Mouse (Mus musculus): ENCODE results near the gene Tnrc6b. TPM values are rescaled to one million over a fixed set of nuclear protein-coding genes. Genes with fewer than 3 reads are reported as not detected.

Gene Tnrc6b
- polyA plus RNA-seq, 1 experiment from 2014 or later = 24.9 TPM

DNA sequence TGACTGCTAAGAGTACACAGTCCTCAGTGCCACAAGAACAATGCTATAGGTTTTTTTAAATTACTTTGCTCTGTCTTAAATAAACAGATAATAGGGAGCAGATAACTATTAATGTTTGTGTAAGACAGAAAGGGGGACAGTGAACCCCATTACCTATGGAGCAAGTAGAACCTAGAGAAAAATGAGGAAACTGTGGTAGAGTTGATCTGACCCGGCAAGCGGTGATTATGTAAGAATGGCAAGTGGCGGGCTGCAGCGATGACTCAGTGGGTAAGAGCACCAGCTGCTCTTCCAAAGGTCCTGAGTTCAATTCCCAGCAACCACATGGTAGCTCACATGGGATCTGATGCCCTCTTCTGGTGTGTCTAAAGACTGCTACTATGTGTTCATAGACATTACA is 101.7 kb downstream of the Tnrc6b start:
- Histone ChIP-seq H3K9ac (ENCODE audit: low read depth, low read length) (no peak overlapping the region), H3K4me3 (ENCODE audit: low read depth, low read length) (no peak overlapping the region), H3K4me1 (replicated peaks; ENCODE audit: control insufficient read depth, insufficient read depth, low read length) (no peaks in the 10 kb centered on the region), H3K27ac (ENCODE audit: low read depth, low read length) (no peak overlapping the region), H3K36me3 (ENCODE audit: control insufficient read depth, insufficient read depth, low read length) (no peaks in the 10 kb centered on the region), H3K27me3 (ENCODE audit: control insufficient read depth, insufficient read depth, low read length) (no peaks in the 10 kb centered on the region), H3K4me2 (replicated peaks; ENCODE audit: low read depth, low read length) (no peak overlapping the region), H3K9me3 (ENCODE audit: control insufficient read depth, low read length) (no peaks in the 10 kb centered on the region)
- ATAC-seq (ENCODE audit: low FRiP score) = no peak
- WGBS = 93% methylated on average over 4 of the region's 4 CpGs
- no peak for DNase-seq (ENCODE audit: low spot score)

DNA sequence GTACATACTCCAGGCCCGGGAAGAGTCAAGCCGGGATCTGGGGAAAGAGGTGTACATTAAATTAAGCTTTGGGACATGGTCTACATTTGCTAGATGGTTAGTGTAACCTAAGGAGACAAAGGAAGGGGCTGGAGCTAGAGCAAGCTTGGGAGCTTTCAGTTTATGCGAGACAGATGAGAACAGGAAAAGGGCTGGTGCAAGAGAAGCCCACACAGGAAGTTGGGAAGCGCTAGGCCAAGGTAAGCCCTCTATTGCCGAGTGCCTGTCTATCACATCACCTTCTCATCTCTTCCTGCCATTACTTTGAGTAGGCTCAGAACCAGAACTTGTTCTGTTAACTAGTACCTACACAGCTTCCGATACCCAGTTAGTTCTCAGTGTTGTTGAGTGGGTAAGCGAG is 103.7 kb downstream of the Tnrc6b start:
- Histone ChIP-seq H3K4me2 (replicated peaks; ENCODE audit: low read depth, low read length) (no peak overlapping the region), H3K9me3 (ENCODE audit: control insufficient read depth, low read length) (no peaks in the 10 kb centered on the region), H3K27ac (ENCODE audit: low read depth, low read length) (no peak overlapping the region), H3K4me1 (replicated peaks; ENCODE audit: control insufficient read depth, insufficient read depth, low read length) (no peaks in the 10 kb centered on the region), H3K27me3 (ENCODE audit: control insufficient read depth, insufficient read depth, low read length) (no peaks in the 10 kb centered on the region), H3K4me3 (ENCODE audit: low read depth, low read length) (no peak overlapping the region), H3K36me3 (ENCODE audit: control insufficient read depth, insufficient read depth, low read length) (no peaks in the 10 kb centered on the region), H3K9ac (ENCODE audit: low read depth, low read length) (no peak overlapping the region)
- DNase-seq (ENCODE audit: low spot score) (no peak), ATAC-seq (ENCODE audit: low FRiP score) (no peak)
- 85% methylated on average over 7 of the region's 7 CpGs for WGBS

DNA sequence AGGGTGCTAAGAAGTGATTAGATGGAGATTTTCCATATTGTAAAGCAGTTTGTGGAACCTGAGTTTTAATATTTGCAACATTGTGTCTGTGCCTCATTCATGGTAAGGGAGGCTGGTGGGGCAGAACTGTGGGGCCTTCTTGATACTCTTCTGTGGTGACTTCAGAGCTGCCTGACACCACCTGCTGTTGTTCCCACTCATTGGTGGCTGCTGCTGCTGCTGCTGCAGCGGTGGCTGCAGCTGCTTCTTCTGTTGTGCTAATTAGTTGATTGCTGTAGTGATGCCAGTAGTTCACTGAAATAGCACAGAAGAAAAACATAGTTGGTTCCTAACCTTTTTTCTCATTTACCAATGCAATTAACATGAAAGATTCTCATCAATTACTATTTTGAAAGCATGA is 111.2 kb downstream of the Tnrc6b start:
- WGBS = 3% methylated on average over 1 of the region's 1 CpGs
- H3K4me2 ChIP-seq (replicated peaks; ENCODE audit: low read depth, low read length) = no peak overlapping the region
- no peaks in the 10 kb centered on the region for H3K9me3 ChIP-seq (ENCODE audit: control insufficient read depth, low read length)
- DNase-seq (ENCODE audit: low spot score) (no peak), ATAC-seq (ENCODE audit: low FRiP score) (no peak)
- no peaks in the 10 kb centered on the region for H3K27me3 ChIP-seq (ENCODE audit: control insufficient read depth, insufficient read depth, low read length)
- H3K4me3 ChIP-seq (ENCODE audit: low read depth, low read length) = no peak overlapping the region
- no peak overlapping the region for H3K9ac ChIP-seq (ENCODE audit: low read depth, low read length)
- H3K36me3 ChIP-seq (ENCODE audit: control insufficient read depth, insufficient read depth, low read length) = no peaks in the 10 kb centered on the region
- H3K4me1 ChIP-seq (replicated peaks; ENCODE audit: control insufficient read depth, insufficient read depth, low read length) = no peaks in the 10 kb centered on the region
- no peak overlapping the region for H3K27ac ChIP-seq (ENCODE audit: low read depth, low read length)

DNA sequence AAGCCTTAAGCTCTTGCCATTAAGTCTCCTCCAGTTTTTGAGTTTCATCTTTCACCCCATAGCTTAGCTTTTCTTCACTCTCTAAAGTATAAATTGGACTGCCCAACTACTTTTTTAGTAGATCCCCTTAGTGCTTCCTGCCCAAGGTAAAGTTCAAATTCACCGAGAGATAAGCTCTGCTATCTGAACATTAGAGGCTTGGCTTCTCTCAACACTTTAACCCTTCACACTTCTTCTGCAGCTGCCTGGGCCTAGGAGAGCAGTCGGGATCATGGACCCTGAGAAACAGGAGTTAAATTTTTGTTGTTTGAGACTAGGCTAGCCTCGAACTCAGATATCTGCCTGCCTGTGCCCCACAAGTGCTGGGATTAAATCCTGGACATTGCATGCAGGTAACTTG is 120.1 kb downstream of the Tnrc6b start:
- no peak for DNase-seq (ENCODE audit: low spot score)

DNA sequence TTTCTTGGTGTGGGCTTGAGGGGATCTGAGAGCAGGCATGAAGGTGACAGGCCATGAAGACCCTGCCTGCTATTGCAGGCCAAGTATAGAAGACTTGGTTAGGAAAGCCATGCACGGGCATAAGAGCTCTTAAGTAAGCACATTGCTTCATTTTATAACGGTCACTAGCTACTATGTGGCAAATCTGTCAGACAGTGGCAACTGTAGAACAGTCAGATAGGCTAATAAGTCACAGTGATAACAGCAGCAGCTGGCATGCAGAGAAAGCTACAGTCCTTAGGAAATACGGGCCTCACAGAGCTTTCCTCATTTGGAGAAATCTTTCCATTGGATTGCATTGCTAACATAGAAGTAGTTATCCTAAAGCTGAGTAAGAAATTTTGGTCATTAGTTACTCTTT is 121.7 kb downstream of the Tnrc6b start:
- DNase-seq (ENCODE audit: low spot score) = no peak
- Histone ChIP-seq H3K4me2 (replicated peaks; ENCODE audit: low read depth, low read length) (no peak overlapping the region), H3K9ac (ENCODE audit: low read depth, low read length) (no peak overlapping the region), H3K36me3 (ENCODE audit: control insufficient read depth, insufficient read depth, low read length) (no peaks in the 10 kb centered on the region), H3K4me3 (ENCODE audit: low read depth, low read length) (no peak overlapping the region), H3K4me1 (replicated peaks; ENCODE audit: control insufficient read depth, insufficient read depth, low read length) (no peaks in the 10 kb centered on the region), H3K27ac (ENCODE audit: low read depth, low read length) (no peak overlapping the region), H3K27me3 (ENCODE audit: control insufficient read depth, insufficient read depth, low read length) (no peaks in the 10 kb centered on the region), H3K9me3 (ENCODE audit: control insufficient read depth, low read length) (no peaks in the 10 kb centered on the region)
- 84% methylated on average over 3 of the region's 3 CpGs for WGBS
- no peak for ATAC-seq (ENCODE audit: low FRiP score)

More for the DNA sequence above, 120.1 kb downstream of the Tnrc6b start:
- H3K9ac ChIP-seq (ENCODE audit: low read depth, low read length) = no peak overlapping the region
- no peak overlapping the region for H3K27ac ChIP-seq (ENCODE audit: low read depth, low read length)
- H3K4me1 ChIP-seq (replicated peaks; ENCODE audit: control insufficient read depth, insufficient read depth, low read length) = no peaks in the 10 kb centered on the region
- H3K27me3 ChIP-seq (ENCODE audit: control insufficient read depth, insufficient read depth, low read length) = no peaks in the 10 kb centered on the region
- no peak overlapping the region for H3K4me3 ChIP-seq (ENCODE audit: low read depth, low read length)
- no peaks in the 10 kb centered on the region for H3K9me3 ChIP-seq (ENCODE audit: control insufficient read depth, low read length)
- no peaks in the 10 kb centered on the region for H3K36me3 ChIP-seq (ENCODE audit: control insufficient read depth, insufficient read depth, low read length)
- ATAC-seq (ENCODE audit: low FRiP score) = no peak
- H3K4me2 ChIP-seq (replicated peaks; ENCODE audit: low read depth, low read length) = no peak overlapping the region
- 94% methylated on average over 3 of the region's 3 CpGs for WGBS

DNA sequence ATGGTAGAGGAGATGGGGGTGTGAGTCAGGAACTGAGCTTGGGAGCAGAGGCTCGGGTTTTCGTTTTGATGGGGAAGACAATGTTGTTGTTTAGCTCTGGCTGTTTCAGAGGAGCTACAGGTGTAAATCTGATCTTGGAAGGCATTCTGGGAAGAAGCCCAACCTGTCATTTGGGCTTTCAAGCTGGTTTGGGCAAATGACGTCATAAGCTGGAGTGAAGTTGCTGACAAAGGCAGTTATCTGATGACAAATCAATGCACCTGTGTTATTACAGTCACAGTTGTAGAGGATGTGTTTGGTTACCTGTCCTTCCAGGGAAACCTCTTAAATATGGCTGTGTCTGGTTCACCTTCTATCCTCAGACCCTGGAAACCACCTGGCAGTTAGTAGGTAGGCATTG is 125.1 kb downstream of the Tnrc6b start:
- Histone ChIP-seq H3K27me3 (ENCODE audit: control insufficient read depth, insufficient read depth, low read length) (no peaks in the 10 kb centered on the region), H3K27ac (ENCODE audit: low read depth, low read length) (no peak overlapping the region), H3K4me3 (ENCODE audit: low read depth, low read length) (no peak overlapping the region), H3K4me1 (replicated peaks; ENCODE audit: control insufficient read depth, insufficient read depth, low read length) (no peaks in the 10 kb centered on the region), H3K9me3 (ENCODE audit: control insufficient read depth, low read length) (no peaks in the 10 kb centered on the region), H3K9ac (ENCODE audit: low read depth, low read length) (no peak overlapping the region), H3K36me3 (ENCODE audit: control insufficient read depth, insufficient read depth, low read length) (no peaks in the 10 kb centered on the region), H3K4me2 (replicated peaks; ENCODE audit: low read depth, low read length) (no peak overlapping the region)
- WGBS = 80% methylated on average over 3 of the region's 3 CpGs
- ATAC-seq (ENCODE audit: low FRiP score) = no peak
- no peak for DNase-seq (ENCODE audit: low spot score)

DNA sequence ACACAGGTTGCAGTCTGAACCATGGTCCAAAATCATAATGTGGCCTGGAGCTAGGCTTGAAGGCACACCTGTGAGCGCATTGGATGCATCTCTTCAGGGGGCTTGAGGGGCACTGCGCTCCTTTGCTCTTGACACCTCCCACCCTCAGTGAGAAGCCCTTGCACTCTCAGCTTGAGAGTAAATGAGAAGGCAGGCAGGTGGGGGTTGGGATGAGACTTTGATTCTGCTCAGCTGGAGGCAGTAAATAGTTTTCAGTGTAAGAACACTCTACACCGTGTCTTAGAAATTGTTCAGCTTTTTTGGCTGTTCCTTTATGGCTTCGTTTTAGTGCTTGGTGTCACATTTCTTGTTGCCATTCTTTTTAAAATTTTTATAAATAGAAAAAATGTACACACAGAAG is 127.7 kb downstream of the Tnrc6b start:
- Histone ChIP-seq H3K4me3 (ENCODE audit: low read depth, low read length) (no peak overlapping the region), H3K27me3 (ENCODE audit: control insufficient read depth, insufficient read depth, low read length) (no peaks in the 10 kb centered on the region), H3K4me1 (replicated peaks; ENCODE audit: control insufficient read depth, insufficient read depth, low read length) (no peaks in the 10 kb centered on the region), H3K9me3 (ENCODE audit: control insufficient read depth, low read length) (no peaks in the 10 kb centered on the region), H3K9ac (ENCODE audit: low read depth, low read length) (no peak overlapping the region), H3K36me3 (ENCODE audit: control insufficient read depth, insufficient read depth, low read length) (no peaks in the 10 kb centered on the region), H3K4me2 (replicated peaks; ENCODE audit: low read depth, low read length) (no peak overlapping the region), H3K27ac (ENCODE audit: low read depth, low read length) (no peak overlapping the region)
- 60% methylated on average over 4 of the region's 4 CpGs for WGBS
- DNase-seq (ENCODE audit: low spot score) (no peak), ATAC-seq (ENCODE audit: low FRiP score) (no peak)

DNA sequence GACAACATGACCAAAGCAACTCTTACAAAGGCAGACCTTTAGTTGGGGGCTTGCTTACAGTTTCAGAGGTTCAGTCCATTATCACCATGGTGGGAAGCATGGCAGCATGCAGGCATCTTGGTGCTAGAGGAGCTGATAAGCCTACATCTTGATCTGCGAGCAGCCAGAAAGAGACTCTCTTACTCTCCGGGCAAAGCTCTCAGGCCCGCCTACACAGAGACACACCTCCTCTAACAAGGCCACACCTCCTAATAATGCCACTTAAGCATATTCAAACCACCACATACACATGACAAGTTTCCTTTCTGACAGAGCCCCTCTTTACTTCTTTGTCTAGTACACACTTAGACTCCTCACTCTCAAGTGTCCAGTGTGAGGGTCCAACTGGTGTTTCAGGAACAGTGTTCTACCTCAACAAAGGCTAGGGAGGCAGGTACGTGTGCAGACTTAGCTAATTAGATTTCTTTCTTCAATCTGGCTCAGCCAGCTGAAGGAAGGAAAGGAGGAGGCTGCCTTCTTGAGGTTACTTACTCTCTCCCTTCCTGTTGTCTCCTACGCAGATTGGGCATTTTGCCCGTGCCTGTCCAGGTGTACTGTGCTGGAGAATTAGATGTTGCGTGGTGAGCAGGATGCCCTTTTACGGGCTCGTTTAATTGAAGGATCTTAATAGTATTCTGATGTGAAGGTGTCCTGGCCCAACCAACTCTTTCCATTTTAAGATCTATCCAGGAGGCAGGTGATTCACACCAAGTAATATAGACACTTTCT is 128.7 kb downstream of the Tnrc6b start:
- no peak overlapping the region for H3K9ac ChIP-seq (ENCODE audit: low read depth, low read length)
- ATAC-seq (ENCODE audit: low FRiP score) (no peak), DNase-seq (ENCODE audit: low spot score) (no peak)
- no peaks in the 10 kb centered on the region for H3K9me3 ChIP-seq (ENCODE audit: control insufficient read depth, low read length)
- H3K4me2 ChIP-seq (replicated peaks; ENCODE audit: low read depth, low read length) = no peak overlapping the region
- no peaks in the 10 kb centered on the region for H3K4me1 ChIP-seq (replicated peaks; ENCODE audit: control insufficient read depth, insufficient read depth, low read length)
- no peaks in the 10 kb centered on the region for H3K36me3 ChIP-seq (ENCODE audit: control insufficient read depth, insufficient read depth, low read length)
- H3K4me3 ChIP-seq (ENCODE audit: low read depth, low read length) = no peak overlapping the region
- H3K27me3 ChIP-seq (ENCODE audit: control insufficient read depth, insufficient read depth, low read length) = no peaks in the 10 kb centered on the region
- no peak overlapping the region for H3K27ac ChIP-seq (ENCODE audit: low read depth, low read length)
- WGBS = 78% methylated on average over 9 of the region's 9 CpGs

DNA sequence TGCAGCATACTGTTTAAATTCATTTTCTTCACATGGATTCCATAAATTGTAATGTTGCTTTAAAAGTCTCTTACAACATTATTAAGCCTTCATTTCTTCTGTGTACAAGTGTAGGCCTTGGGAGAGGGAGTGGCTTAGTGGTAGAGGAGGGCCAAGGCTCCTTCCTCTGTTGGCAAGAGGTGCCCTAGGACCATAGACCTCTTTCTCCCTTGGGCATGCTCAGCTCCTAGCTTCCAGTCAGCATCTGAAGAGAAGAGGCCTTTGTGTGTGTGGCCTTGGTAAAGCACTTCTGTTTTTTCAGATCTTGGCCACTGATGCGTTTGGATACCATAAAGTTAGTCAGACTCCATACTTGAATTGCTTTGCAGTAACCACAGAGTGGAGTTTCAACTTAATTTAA is 133.1 kb downstream of the Tnrc6b start:
- WGBS = 89% methylated on average over 1 of the region's 1 CpGs
- Histone ChIP-seq H3K36me3 (ENCODE audit: control insufficient read depth, insufficient read depth, low read length) (no peaks in the 10 kb centered on the region), H3K4me1 (replicated peaks; ENCODE audit: control insufficient read depth, insufficient read depth, low read length) (no peaks in the 10 kb centered on the region), H3K4me3 (ENCODE audit: low read depth, low read length) (no peak overlapping the region), H3K27ac (ENCODE audit: low read depth, low read length) (no peak overlapping the region), H3K4me2 (replicated peaks; ENCODE audit: low read depth, low read length) (no peak overlapping the region), H3K9ac (ENCODE audit: low read depth, low read length) (no peak overlapping the region), H3K27me3 (ENCODE audit: control insufficient read depth, insufficient read depth, low read length) (no peaks in the 10 kb centered on the region), H3K9me3 (ENCODE audit: control insufficient read depth, low read length) (no peaks in the 10 kb centered on the region)
- DNase-seq (ENCODE audit: low spot score) = no peak
- ATAC-seq (ENCODE audit: low FRiP score) = no peak

All from hindbrain, embryonic 11.5 days (tissue).